Mouse (Mus musculus) spleen, postnatal 36 days (tissue): Measurements from ENCODE around the gene Ankrd35.
"Not testable (repeated sequence)": the region's sequence is repeated elsewhere in the genome, so short reads cannot be mapped to it uniquely, and the experiment has no call there.

Experiments used
- DNase-seq, 2 experiments: peaks; one replicate each; pipeline ENCODE4 v3.0.0; 2022; ENCODE audit warnings: low spot score in 2 of 2, mixed read lengths in 1 of 2

Gene Ankrd35

DNA sequence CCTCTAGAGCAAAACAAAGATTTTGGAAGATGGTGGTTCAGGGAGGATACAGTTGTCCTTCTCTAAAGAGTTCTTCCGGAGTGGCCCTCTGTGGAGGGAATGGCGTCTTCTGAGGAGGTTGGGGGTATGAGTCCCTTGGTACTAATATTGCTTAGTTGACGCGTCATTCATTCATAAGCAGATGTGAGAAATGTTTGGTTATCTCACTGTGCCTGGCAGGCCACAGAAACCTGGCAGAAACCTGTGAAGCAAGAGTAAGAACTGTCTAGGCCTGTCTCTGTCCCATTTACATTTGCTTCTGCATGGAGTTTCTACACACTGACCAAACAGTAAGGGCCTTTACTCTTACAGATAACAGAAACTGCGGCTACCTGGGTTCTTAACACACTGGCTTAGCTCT, 1.6 kb downstream of the Ankrd35 start:
- no peak for DNase-seq

DNA sequence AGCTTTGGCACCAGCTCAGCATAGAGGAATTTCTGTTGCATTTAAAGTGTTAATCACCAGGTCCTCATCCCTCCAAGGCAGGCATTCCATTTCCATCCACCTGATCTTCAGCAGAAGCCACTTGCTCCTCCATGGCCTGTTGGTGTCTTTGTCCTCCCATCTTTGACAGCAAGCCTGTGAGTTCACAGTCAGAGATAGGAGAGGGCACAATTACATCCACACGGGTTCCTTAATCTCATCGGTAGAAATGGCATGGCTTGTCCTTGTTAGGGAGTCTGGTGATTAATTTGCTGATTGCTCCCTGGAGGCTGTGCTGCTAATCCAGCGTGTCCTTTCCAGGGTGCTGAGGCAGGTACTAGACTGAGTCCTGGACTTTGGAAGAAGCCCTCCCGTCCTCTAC, 3.6 kb downstream of the Ankrd35 start:
- DNase-seq = no peak

DNA sequence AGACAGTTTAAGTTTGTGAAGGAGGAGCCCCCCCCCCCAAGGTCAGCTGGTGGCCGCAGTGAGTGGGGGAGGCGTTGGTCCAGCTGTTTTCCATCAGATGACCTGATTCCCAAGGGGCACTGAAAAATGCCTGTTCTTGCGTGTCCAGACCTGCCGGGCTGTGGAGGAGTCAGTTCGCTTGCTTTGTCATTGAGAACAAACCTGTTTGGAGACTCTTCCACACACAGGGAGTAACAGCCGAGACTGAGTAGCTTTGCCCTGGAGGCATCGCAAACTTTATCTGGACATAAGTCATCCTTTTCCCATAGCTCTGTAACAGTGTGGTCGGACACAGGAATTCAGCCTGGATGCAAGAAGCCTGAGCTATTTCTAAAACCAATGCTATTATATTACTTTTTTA, 4.5 kb downstream of the Ankrd35 start:
- no peak for DNase-seq

DNA sequence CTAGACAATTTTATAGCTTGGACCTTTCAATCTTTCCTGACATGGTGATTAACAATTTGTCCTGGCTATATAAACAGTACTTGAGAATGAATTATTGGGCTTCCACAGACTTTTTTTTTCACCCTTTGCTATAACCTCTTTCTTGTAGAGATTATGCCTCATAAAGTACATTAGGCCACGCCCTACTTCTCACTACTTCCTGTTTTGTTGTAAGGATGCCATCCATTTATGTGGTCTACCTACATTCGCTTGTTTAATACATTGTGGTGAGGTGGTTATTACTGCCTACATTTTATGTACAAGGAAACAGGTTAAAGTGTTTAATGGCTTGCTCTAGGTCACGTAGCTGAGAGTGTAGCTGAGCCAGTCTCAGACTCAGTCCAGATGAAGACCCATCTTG, 5.2 kb downstream of the Ankrd35 start:
- DNase-seq = no peak

DNA sequence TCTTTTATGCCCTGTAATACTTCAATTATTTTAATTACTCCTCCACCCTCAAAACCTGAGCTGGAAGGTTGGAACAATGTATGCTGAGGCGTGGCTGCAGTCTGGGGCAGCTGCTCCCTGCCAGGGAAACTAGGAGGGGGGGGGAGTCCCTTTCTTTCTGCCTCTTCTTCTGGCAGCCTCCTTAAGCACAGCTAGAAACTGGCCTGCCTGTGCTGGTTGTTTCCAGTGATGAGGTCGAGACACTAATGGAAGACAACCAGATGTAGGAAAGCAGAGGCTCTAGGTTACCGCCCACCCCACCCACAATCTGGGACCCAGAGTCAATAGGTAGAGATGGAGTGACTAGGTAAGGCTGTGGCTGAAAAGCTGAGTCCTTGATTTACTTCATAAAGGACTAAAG, 5.8 kb downstream of the Ankrd35 start:
- DNase-seq = no peak

DNA sequence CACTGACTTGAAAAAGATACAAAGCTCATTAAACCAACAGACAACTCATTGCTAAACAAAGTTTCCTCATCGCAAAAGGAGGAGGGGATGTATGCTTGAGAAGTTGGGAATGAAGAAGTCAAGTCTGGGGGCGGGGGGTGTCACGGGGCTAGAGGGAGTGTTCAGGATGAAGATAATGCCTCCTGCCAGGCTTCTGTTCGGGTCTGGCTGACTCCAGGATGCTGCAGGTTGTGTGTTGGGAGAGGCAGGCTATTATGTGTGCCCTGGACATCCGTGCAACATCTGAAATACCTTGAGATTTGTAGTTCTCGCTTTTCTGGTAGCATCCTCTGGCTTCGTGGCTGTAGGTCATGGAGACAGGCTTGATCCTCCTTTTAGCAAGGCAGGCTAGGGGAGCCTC, 8.5 kb downstream of the Ankrd35 start:
- no peak for DNase-seq

DNA sequence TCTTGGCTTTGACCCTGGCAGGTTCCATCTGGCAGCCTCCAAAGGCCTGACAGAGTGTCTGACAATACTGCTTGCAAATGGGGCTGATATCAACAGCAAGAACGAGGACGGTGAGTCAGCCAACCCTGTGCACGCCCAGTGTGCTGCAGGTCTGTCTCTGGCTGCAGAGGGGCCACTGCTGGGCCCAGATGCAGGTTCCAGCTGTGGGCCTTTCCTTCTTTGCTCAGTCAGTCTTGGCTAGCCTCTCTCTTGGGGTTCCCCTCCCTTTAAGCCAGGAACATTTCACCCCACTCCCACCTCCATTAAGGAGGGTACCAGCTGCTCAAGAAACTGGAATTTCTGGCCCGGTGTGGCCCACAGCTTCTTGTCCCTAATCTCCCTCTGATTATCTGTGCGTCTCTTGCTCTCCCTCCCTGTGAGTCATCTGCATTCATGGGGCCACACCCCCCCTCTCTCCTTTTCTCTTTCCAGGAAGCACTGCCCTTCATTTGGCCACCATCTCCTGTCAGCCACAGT, 9.3 kb downstream of the Ankrd35 start:
- no peak for DNase-seq

DNA sequence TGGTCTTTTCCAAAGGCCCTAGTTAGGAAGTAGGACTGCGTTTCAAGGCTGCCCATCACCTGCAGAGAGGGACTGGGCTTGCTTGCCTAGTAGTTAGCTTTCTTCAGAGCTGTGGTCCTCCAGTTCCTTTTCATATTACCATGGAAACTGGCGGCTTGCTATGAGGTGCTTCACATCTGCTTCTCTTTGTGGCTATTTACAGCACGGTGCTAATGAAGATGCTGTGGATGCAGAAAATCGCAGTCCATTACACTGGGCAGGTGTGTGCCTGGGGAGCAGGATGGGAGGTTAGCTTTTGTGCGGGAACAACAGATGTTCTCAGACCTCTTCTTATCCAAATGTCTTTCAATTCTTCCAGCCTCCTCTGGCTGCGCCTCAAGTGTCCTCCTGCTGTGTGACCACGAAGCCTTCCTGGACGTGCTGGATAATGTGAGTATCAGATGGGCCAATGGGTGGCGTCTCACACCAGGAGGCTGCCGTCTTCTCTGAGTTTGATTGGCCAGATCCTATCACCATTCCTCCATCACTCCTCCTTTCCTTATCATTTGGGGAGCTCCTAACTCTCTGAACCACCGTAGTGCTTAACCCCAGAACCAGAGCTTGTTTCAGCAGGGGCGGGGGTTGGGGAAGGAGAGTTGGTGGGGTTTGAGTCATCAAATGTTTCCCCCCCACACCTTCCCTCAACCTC, 10.5 kb downstream of the Ankrd35 start:
- DNase-seq = no peak

DNA sequence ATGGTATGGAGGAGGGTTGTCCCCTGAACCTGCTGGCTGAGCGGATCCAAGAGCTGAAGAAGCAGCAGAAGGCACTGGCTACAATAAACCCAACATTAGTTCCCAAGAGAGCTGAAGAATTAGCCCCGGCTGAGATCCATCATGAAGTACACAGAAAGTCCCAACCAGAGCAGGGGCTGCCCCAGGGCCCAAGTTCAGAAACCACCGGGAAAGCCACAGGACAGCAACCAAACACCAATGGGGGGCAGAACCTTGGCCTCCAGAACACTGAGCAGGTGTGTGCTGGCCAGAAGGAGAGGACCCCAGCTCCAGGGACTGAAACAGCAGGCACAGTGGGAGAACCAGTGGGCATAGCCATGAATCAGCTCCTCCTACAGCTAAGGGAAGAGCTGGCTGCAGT, 13.6 kb downstream of the Ankrd35 start:
- DNase-seq = no peak

DNA sequence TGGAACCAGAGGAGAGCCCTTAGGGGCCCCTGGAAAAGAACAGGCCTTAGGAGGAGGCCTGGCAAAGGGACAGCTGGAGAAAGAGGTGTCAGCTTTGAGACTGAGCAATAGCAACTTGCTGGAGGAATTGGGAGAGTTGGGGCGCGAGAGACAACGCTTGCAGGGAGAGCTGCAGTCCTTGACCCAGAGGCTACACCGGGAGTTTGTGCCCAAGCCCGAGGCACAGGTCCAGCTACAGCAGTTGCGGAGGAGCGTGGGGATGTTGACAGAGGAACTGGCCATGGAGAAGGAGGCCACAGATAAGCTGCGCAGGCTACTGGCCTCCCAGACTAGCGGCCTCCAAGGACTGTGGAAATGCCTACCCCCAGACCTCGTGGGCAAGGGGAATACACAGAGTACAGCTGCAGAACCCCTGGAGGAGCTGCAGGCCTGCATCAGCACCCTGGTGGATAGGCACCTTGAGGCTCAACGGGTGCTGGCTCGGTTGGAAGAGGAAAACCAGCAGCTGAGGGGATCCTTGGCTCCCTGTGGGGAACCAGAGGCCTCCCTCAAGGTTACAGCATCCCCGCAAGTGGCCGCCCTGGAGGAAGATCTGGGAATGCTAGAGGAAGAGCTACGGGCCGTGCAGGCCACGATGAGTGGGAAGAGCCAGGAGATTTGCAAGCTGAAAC, 14.4 kb downstream of the Ankrd35 start:
- no peak for DNase-seq

DNA sequence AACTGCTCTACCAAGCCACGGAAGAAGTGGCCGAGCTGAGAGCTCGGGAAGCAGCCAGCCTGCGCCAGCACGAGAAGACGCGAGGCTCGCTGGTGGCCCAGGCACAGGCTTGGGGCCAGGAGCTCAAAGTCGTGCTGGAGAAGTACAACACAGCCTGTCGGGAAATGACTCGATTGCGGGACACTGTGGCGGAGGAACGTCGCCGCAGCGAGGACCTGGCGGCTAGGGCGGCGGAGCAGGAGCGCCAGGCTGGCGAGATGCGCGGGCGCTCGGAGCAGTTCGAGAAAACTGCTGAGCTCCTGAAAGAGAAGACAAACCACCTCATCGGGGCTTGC, 14.9 kb downstream of the Ankrd35 start:
- DNase-seq = no peak

DNA sequence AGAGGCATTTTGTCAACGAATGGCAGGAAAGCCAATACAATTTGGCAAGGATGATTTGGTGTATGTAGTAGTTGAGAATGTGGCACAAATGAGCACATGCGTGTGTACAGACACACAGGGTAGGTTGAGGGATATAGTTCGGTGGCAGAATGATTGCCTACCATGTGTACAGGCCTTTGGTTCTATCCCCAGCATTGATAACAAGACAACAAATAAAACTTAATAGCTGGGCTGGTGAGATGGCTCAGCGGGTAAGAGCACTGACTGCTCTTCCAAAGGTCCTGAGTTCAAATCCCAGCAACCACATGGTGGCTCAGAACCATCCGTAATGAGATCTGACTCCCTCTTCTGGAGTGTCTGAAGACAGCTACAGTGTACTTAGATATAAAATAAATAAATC, 16.1 kb downstream of the Ankrd35 start:
- not testable (repeated sequence) for DNase-seq

DNA sequence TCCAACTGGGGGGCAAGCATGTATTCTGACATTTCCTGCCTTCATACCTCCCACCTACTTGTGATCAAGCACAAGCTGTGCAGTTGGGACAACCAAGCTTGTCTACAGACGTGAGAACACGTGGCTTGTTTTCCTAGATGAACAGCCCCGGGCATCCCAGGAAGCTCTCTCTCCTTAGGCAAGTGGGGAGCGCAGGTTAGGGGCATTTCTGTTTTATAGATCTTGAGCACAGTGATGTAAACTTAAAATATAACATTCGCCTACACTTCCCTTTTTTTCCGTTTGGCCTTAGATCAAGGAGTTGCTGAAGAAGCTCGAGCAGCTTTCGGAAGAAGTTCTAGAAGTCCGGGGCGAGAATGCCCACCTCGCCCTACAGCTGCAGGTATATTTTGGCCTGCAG, 18.9 kb downstream of the Ankrd35 start:
- DNase-seq = no peak

DNA sequence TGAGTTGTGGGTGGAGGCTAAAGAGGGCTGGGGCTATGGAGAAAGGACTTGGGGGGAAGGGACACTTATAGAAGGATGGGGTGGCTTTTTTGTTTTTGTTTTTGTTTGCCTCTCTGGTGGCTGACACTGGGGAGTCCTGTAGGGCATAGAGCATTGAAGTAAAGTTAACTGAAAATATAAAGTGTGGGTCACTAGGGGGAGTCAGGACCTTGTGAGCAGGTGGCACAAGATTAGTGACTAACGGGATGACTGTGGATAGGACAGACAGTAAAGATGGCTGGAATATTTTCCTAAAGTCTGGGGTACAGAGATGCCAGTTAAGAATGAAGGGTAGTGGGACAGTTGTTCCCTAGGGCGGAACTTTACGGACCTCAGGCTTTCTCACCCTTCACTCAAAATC, 20.4 kb downstream of the Ankrd35 start:
- no peak for DNase-seq

DNA sequence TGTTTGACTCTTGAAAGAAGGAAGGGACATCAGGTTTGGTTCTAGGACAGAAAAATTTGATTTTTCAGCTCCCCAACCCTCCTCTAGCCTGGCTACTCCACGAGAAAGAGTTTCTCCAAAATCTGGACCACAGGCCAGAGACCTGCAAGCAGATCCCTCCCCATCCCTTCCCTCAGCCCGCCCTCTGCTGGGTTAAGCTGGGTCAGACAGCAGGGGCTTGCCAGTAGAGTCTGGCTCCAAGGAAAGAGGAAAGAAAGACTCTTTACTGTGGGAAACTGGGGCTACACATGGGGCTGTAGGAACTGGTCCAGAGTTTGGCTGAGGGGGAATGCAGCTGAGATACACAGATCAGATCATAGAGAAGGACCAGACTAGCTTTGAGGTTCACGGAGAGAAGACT, 22.6 kb downstream of the Ankrd35 start:
- DNase-seq = no peak

DNA sequence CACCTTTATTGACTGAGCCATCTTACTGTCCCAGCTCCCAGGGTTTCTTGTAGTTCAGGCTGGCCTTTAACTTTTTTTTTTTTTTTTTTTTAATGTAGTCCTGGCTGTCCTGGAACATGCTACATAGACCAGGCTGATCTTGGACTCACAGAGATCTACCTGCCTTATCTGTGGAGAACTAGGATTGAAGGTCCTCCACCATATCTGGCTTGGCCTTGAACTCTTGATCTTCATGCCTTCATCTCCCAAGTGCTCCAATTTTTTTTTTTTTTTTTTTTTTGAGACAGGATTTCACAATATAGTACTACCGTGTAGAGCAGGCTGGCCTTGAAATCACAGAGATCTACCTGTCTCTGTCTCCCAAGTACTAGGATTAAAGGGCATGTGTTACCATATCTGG, 23.6 kb downstream of the Ankrd35 start:
- DNase-seq = no peak

DNA sequence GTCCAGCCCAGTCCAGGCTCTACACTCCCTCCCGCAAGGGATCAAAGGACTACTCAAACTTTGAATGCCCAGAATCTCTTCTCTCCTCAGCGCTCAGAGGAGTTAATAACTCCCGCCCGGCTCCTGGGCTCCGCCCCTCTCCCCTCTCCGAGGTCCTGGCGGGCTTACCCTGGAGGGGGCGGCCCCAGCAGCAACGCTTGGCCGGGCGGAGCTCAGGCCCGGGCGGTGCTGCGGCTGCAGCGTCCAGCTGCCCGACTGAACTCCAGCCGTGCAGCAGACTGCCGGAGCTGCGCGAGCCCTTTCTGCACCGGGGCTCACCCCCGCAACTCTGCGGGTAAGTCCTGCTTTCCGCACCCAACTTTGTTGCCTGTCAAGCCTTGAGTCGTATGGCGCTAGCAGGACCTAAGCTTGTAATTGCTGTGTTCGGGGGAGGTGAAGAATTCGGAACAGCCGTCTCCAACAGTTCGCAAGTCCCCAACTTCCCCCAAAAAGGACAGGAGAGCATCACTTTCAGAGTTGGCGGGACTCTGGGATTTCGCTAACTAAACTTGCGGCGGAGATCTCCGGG, 26.4 kb downstream of the Ankrd35 start, which contains the start of gene Pias3:
Gene Pias3 (plus strand): TSS at position 187 of the 568 bp plus-strand sequence.
- peak; percentile 75 to 76 for DNase-seq

DNA sequence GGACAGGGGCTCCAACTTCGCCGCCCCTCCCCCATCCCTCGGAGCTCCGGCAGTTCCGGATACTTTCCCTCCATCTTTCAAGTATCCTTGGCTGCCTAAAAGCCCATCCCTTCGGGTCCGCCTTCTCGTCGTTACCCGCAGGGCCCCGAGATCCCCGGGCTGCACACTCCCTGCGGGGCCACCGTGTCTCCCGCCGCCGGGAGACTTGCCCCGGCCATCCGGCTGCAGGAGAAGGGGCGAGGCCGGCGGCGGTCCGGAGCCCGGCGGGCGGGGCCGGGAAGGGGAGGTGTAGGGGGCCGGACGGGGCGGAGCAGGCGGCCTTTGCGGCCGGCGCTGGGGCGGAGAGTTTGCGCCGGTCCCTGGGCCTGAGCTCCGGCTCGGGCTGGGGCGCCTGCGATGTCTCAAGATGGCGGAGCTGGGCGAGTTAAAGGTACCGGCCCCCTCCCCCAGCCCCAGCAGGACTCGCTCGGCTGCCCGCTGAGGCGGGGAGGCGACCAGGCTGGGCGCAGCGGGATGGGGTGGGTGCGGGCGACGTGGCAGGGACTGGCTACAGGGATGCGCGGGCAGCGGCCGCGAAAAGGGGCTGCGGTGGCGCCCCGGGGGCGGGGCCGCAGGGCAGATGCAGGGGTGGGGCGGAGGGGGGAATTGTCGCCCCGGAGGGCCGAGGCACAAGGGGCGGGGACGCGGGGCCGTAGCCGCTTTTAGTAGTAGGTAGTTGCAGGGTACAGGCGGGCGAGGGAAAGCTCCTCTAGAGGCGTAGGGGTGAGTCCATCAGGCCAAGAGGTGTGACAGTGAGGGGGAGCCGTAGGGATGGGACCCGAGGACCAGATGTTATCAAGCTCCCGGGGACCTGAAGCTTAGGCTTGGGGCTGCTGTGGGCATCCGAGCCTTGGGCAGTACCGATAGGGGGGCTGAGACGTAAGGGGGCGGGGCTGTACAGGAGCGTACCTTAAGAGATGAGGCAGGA, 27.1 kb downstream of the Ankrd35 start:
- DNase-seq = peak; percentile 89 to 91

DNA sequence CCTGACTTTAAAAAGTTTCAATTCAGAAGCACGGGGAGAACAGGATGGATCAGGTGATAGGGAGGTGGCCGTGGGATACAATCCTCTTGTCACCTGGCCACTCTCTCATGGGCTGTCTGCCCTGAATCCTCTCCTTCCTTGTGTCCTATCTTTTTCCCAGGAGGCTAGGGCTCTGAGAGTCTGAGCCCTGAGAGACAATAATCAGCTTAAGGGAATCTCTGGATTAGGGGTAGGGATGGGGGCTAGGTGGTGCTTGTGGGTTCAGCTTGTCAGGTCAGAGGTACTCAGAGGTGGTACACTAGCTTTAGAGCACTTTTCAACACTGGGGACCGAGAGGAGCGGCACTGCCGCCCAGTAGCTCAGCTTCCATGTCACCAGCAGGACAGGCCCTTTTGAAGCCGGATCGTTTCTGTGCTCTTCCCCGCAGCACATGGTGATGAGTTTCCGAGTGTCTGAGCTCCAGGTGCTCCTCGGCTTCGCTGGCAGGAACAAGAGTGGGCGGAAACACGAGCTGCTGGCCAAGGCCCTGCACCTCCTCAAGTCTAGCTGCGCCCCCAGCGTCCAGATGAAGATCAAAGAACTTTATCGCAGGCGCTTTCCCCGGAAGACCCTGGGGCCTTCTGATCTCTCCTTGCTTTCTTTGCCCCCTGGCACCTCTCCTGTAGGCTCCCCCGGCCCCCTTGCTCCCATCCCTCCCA, 29.2 kb downstream of the Ankrd35 start:
- DNase-seq = no peak

DNA sequence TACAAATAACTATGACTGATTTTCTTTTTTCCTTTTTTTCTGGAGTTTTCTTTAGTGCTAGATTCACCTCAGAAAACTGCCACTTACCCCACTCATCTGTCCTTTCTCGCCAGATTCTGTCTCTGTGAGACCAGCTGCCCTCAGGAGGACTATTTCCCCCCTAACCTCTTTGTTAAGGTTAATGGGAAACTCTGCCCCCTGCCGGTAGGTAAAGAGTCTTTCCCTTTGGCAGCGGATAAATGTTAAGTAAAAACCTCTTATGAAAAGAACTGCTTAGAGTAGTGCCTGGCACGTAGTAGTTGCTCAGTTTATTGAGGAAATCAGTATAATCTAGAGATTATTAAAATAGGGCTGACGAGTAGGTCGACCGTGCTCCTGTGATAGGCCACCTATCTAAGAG, 30.4 kb downstream of the Ankrd35 start:
- DNase-seq = peak in 1 of 2 experiments; percentile 25

DNA sequence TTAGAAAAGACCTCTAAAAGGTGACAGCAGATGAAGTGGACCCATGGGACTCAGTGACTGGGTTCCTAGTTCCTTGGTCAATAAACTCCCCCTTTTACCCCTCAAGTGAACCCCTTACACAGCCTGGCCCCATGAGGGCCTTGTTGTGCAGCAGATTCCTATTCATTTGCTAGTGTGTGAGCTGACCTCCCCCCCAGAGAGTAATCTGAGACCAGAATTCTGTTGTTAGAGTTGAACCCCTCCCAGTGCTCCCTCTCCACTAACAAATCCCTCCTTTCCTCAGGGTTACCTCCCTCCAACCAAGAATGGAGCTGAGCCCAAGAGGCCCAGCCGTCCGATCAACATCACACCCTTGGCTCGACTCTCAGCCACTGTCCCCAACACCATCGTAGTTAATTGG, 31.1 kb downstream of the Ankrd35 start:
- DNase-seq = no peak
